Mouse (Mus musculus) cerebellum, postnatal 25 days (tissue): ENCODE data around the gene Cacna1g.
A peak's percentile ranks its signal among the peaks of the same experiment; 100 is the strongest.

Source experiments
- DNase-seq, 2 experiments: peaks; one replicate each; pipeline ENCODE4 v3.0.0; 2021; ENCODE audit warnings: mixed read lengths in 2 of 2

Gene Cacna1g

DNA sequence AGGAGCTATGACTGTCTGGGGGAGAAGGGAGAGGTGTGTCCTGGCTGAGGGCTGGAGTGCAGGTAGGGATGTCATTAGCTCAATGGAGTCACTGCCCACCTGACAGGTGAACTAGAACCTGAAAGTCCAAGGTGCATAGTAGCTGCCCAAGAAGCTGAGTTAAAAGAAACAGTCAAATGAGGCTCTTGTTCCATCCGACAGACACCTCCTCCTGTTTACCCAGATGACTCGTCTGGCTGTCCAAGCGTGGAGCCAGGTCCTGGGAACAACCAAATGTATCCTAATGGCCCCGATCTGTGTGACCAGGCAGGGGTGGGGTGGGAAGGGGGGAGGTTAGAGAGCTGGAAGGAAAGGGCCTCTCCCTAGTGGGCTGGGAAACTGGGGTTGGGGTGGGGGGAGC lies 28.7 kb downstream of the Cacna1g start:
- peak in 1 of 2 experiments; percentile 49 for DNase-seq

DNA sequence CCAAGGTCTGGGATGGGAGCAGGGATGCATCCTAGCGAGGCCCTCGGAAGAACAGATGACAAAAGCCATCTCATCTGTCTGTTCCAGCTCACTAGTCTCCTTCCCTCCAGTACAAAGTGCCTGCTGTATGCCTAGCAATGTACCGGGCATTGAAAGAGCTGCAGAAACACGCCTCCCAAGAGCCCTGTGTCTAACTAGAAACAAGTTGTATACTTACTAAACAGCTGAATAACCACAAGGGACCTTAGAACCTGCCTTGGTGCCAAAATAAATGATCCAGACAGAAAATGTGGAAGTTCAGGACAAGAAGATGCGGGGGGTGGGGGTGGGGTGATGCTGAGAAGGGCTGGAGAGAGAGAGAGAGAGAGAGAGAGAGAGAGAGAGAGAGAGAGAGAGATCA lies 29.2 kb downstream of the Cacna1g start:
- DNase-seq: no peak

DNA sequence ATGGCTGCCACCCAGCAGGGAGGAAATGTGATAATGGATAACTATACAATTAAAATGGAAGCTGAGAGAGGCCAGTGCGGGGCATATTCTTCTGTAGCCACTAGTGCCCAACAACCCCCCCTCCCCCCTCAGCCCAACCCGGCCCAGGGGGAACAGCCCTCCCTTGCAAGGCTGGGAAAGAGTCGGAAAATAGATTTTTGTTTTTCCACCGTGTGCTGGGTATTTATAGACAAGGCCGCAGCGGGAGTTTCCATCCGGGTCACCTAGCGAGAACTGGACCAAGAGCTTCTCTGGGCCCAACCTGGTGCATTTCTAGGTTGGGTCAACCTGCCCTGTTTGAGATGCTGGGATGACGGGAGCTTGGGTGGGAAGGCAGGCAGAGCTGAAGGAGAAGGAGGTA lies 32.2 kb downstream of the Cacna1g start:
- no peak for DNase-seq

DNA sequence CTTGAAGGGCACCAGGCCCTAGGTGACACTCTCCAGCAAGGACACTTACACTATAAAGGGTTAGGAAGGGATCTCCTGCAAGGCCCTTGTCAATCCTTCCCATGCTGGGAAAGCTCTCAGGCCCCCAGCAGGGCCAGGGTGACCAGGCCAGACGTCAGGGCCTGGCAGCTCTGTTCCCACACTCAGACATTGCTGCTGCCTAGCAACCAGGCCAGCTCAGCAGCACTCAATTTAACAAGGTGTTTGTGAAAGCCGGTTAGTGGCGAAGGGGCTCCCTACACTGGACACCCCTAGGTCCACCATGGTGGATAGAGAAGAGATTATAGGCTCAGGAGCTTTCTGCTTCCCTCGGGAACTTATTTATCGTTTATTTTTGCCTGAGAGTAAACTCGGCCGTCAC lies 32.9 kb downstream of the Cacna1g start:
- DNase-seq: no peak

DNA sequence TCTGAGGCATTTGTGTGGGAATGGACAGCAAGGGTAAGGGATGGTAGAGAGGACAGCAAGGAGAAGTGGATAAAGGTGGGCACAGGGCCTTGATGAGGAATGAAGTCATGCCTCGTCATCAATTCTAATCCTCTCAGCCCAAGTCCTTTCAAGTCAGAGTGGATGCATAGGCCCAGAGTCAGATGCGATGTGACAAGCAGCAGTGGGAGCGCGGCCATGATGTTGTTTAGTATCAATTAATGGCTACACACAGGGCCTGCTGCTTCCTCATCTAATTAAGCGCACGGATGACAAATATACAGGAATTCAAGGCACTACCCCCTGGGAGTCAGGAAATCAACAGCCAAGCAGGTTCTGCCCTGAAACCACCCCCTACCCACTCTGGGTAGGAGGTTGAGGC lies 33.6 kb downstream of the Cacna1g start:
- no peak for DNase-seq

DNA sequence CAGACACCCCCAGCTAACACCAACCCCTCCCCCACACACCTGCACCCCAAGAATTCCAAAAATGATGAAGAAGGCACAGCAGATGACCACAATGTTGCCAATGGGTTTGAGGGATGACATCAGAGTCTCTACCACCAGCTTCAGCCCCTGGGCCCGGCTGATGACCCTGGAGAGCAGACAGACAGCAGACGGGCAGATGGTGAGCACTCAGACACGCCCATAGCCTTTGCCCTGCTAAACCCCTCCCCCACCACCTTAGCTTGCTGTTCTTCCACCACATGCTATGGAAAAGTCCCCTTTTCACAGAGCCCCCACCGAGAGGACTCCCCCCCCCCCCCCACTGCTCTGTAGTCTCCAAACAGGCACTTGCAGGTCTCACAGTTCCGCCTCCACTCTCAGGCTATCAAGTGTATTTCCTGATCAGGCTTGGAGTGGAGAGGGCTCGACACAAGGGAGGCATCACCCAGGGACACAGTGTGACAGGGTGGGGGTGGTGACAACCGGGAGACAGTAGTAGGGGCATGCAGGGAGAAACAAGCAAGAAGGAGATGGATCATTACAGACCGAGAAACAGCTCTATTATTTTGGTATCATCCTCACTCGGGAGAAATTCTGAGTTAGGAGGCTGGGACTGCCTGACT lies 44.9 kb downstream of the Cacna1g start:
- DNase-seq: no peak

DNA sequence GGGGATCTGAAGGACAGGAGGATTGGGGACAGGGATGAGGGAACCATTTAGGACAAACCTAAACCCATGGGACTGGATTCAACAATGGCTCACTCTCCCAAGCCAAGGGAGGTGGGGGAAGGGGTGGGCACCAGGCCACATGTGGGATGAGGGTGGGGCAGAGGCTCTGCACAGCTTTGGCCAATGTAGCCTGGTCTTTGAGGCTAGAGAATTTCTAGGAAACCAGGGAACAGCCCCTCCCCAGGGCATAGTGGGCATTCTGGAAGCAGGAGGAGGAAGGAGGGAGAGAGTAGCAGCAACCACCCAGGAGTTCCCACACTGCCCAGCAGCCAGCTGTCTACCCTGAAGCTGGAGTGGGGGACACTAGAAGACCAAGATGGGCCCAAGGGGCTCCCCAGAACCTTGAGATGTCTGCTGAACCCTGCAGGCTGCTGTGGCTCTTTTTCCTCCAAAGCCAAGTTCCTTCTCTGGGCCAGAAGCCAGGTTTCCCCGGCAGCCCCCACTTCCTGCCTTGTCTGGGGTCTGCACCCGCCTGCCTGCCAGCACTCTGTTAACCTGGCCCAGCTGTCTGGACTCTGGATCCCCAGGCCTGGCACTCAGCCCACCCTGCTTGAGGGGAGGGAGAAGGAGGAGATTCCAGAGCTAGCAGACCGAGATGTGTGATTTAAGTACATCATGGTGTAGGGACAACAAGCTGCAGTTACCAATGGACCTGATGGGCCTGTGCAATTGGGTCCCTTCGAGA lies 45.7 kb downstream of the Cacna1g start:
- DNase-seq: peak in 1 of 2 experiments; percentile 51

DNA sequence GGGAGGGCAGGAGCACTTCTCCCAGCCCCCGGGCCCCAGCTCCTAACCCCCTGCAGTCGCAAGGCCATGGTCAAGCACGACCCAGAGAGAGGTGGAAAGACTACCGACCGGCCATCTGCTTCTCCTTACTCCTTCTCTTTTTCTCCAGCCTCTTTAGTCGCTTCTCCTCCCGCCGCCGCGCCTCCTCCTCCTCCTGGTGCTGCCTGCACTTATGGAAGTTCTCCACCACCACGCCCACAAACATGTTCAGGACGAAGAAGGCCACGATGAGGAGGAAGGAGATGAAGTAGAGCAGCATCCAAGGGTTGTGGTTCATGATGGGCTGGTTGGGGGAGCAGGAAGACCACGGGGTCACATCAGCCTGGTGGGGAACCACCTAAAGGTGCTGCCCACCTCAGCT lies 48.3 kb downstream of the Cacna1g start:
- DNase-seq: no peak

DNA sequence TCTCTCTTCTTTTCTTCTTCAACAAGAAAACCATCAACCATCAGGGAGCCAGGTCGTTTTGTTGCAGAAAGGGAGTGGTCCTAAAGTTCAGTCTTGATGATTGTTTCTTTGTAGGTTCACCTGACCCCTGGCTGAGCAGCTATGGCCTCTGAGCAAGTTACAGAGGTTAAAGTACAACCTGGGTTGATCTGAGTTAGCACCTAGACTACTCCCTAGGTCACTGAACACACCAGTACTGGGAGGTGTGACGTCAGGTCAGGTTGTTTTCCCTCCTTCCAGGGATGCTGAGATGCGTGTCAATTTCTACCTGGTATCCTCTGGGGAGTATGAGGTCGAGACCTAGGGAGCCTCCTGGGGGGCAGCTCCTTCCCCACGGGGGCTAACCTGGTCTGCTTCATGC lies 48.8 kb downstream of the Cacna1g start:
- no peak for DNase-seq

DNA sequence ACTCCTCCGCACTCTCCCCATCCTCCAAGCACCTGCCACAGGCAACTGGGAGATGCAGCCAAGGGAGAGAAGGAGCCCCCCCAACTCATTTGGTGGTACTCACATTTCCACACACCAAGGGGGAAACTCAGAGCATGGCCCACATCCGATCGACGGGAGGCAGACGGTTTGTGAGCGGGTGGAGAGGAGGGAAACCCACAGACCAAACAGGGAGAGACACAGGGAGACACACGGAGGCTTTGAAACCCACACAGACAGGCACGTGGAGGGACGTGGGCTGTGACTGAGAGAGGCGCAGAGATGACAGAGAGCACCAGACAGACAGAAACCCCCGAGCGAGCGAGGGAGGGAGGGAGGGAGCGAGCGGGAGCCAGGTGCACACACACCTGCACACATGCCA lies 49.6 kb downstream of the Cacna1g start:
- DNase-seq: no peak

DNA sequence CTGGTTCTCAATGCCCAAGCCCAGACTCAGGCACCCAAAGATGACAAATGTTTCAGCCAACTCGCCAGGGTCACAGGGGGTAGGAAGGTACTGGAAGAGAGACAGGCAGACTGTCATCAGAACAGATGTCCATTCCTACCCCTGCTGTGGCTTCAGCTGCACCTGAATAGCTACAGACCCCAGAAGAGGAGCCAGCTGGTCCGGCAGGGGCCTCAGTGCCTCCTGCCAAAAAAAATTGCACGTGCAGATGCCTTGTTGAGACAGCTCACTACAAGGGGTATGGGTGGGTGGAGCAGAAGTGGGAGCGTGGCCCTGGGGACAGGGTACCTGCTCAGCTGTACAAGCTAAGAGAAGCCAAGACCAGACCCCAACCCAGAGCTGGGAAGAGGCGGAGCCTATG lies 50.1 kb downstream of the Cacna1g start:
- peak; percentile 60 to 61 for DNase-seq

DNA sequence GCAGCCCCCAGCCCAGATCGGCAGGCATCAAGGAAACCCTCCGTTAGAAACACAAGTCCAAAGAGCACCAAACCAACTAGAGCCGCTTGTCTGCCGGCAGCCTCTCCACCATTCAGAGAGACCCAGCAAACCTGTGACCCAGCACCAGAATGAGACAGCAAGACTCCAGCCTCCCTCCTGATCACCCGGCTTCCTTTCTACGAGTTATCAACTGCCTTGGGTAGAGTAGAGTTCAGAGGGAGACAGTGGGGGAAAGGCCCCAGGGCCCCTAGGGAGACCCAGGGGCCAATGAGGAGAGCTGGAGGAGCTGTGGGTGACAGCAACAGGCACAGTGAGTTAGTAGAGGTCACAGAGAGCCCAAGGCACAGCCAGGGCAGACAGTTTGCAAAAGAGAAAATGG lies 53.0 kb downstream of the Cacna1g start:
- DNase-seq: no peak

DNA sequence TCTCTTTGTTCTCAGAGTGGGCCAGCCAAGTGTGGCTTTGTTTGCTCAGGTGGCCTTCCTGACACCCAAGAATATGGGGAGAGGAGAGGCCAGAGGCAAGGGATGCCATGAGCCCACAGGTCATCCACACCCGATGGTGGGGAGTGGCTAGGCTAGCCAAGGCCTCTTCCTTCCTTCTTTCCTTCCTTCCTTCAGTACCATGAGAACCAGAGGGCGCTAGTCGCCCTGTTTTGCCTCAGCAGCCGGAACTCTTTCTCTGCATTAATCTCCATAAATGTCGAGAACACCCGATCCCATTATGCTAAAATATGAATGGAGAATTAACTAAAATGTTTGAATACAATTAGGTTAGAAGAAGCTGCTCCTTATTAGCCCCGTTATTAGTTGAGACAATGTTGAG lies 53.7 kb downstream of the Cacna1g start:
- DNase-seq: peak; percentile 54 to 74

DNA sequence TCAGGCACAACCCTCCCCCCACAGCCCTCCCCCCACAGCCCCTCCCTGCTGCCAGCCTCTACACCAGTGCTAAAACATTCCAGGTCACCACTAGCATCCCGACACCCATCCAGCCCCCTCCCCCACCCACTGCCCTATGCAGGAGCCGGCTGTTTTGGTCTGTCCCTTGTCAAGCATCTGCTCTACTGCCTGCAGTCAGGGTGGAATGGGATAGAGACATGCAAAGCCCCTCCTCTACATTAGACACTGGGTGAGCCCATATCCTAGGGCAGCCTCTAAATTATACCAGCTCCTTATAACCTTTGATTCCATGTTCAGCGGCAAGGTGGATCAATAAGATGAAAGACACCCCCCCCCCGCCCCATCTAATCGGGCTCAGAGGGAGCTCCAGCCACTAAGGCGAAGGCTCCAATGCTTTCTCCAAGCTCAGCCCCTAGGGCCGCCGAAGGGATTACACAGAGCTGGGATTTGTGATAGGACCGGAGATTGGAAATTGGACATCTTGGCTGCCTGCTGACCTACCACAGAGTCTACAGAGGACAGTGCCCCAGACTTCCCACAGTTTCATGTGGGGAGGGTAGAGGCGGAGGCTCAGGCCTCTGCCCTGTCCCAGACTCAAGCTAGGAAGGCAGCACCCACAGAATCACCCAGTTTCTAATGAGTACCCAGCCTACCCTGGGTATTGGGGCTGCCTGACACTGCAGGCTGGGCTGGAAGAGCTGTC lies 54.8 kb downstream of the Cacna1g start:
- DNase-seq: peak; percentile 58

DNA sequence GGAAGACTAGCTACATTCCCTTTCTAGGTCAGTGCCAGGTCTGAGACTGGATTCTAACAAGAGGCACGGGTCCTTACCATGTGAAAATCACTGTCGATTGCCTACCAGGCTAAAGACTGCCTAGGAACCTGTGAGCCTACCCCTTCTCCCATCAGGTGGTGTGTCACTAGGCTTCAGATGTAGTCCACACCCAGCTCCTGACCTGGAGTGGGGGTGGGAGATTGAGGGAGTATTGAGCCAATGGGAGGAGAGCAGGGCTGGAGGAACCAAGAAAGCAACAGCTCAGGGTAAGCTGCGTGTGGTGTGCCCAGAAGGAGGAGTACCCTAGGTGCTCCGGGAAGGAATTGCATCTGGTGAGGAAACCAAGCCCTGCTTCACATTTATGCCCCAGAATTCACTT lies 60.0 kb downstream of the Cacna1g start:
- DNase-seq: no peak

DNA sequence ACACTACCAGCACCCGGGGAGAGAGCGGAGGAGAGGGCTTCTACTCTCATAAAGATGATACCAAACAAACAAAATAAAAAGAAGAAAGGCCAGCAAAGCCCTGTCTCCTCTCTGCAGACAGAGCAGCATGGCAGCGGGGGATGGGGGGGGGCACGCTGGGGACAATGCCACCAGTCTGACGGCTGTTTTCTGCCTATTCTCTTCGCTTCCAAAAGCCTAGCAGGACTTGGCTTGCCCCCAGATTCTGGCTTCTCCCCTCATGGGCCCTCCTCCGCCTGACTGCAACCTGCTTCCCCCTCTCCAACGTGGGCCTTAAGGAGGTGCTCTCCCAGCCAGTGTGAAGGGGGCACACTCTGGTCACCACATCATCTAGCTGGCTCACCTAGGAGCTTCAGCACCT lies 60.5 kb downstream of the Cacna1g start:
- DNase-seq: peak; percentile 66 to 83

DNA sequence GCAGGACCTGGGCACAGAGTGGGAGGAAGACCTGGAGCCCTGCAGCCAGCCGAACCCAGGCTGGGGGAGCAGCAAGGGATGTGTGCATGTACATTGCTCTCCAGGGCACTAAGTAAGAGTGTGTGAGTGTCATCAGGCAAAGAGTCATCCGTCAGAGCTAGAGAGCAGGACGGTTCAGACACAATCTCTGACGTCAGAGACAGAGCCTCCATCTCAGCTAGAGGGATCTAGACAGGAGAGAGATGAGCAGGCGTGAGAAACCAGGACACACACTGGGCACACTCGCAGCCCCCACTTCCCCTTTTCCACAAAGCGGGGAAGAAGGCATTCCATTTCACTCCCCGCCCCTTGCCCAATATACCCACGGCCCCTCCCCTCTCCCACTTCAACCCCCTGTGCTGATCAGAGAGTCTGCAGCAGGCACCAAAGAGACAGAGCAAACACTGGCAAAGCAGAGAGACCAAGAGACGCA lies 61.0 kb downstream of the Cacna1g start:
- no peak for DNase-seq

DNA sequence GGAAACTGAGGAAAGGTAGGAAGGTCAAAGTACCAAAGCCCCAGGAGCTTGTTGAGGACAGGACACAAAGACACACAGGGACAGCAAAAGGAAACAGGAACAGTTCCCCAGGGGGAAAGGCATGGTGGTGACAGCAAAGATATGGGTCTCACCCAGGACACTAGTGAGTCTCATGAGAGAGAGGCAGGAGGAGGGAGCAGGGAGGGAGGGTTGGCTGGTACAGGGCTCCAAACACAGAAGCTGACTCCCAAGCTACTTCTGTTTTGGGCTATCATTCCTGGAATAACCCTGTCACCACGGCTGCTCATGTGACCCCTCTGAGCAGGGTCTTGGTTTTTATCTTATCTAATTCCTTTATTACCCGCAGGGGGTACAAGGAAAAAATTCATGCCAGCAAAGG lies 61.4 kb downstream of the Cacna1g start:
- peak in 1 of 2 experiments; percentile 25 for DNase-seq

DNA sequence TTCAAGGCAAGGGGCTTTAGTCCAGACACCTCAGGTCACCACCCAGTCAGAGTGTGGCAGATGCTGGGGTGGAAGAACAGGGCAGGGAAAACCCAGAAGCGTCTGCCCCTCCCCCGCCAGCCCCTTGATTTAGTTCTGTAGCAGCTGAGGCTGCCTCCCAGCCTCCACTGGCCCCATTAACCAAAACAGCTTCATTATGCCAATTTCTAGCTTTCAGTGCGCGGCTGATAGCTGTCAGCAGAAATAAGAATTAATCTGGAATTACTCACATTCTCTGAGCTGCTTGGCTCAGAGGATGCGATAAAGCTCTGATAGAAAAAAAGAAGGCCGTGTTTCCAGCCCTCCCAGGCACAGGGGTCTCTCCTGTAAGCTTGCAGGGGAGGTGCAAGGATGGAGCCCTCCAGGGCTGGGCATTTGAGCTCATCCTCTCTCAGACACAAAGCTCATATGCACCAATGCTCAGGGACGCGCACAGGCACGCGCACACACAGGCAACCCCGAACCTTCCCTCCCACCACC lies 66.1 kb downstream of the Cacna1g start:
- DNase-seq: no peak

DNA sequence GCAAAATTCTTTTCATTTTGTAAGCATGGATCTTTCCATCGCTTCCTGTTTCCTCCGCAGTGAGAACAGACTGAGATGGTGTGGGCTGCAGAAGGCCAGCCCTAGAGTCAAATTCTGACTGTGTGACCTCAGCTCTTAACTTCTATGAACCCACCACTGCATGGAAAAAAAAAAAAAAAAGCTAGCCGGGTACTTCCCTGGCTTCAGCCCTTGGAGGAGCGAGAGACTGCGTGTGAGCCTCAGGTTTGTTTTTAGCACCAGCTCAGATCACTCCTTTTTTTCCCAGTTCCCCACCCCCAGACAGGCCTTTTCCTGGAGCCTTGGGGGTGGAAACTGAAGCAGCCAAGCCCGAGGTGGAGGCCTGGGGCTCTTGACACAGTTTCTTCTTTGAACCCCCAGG lies 68.7 kb downstream of the Cacna1g start:
- no peak for DNase-seq

DNA sequence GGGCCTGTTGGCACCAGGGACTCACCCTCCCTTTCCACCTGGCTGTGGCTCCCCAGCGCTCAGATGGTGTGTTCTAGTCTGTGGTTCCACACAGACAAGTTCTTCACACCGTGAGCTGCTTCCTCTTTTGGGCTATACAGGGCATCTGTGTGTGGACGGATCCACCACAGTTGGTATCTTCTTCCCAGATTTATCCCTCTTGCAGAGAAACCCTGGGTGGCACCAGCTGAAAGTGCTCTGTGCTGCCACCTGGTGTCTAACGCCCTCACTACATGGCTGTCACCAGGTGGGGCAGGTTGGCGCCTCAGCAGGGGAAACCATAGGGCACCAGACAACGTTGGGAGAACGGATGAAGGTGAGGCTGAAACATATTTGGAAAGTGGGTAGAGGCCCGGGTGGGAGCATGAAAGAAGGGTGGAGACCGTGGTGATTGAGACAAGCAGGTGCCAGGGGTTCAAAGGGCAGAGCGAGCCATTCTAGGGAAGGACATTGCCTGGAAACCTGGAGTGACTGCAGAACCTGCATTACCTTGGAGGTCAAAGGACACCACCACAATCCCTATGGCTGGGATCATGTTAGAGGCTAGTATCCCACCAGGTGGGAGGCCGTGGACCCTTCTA lies 69.2 kb downstream of the Cacna1g start:
- peak; percentile 96 for DNase-seq

DNA sequence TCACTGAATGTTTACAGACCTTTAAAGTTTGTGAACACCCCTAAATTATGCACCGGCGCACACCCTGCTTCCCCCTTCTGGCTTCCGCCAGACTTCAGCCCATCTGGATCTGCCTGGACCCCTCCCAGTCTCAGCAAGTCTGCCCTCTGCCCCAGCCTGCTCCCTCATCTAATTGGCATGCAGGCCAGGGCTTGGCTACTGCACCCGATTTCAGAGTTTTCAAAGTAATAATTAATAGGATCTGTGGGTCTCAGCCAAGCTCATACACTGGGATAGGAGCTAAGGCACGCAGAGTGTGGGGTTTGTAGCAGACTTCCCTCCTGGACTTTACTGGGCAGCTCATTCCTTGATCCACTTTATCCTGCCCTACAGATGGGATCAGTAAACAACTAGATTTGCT lies 69.8 kb downstream of the Cacna1g start:
- DNase-seq: no peak

DNA sequence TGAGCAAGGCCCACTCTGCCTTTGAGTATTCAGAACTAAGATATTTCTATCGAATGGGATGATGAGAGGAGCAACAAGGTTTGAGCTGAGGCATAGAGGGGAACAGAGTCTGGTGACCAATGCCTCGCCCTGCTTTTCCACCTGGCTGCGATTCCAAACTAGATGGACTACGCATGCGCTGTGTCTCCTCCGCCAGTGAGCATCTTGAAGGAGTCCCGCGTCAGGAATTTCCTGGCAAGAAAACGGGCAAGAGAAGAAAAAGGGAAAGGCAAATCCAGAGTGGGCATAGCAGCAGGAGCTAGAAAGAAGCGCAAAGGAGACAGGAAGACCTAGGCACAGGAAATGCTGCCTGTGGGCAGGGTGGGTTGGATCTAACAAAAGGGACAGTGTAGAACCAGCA lies 70.2 kb downstream of the Cacna1g start:
- no peak for DNase-seq
